Mouse (Mus musculus) spleen, postnatal 4 days (tissue): Measurements from ENCODE around the gene Nipal4.

ENCODE experiments used
- DNase-seq, 2 experiments: peaks; one replicate each; pipeline ENCODE4 v3.0.0; 2022; ENCODE audit warnings: low spot score in 2 of 2

Gene Nipal4

DNA sequence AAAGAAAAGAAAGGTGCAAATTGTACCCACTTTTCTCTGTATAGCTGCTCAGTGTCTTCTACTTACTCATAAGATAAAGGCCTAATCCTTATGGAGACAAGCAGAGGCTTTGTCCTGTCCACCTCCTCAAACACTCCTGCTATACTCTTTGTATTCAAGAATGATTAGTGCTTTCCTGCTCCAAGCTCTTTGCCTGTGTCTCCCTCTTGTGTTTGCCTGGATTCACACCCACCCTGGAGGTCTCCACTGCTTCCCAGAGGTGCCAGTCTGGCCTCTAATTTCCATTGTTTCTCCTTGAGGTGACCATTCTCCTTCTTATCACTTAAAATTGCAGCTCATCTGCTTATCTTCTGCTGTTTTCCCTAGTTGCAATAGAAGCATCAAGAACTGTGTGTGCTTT, 8.8 kb downstream of the Nipal4 start:
- DNase-seq: no peak

DNA sequence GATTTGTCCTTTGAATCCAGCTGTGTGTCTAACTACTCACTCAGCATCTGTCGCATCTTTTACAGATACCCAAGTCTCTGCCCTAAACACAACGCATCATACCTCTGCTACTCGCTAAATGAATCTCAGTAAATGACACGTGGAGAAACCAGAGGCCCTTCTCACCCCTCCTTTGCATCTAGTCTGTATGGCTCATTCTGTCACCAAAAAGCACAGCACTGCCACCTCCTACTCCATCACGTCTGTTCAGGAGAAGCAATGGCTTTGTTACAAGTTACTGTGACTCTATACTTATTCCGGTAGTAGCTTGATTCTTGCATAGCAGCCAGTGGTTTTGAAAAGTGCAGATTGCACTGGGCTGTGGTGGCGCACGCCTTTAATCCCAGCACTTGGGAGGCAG, 9.4 kb downstream of the Nipal4 start:
- DNase-seq: no peak

DNA sequence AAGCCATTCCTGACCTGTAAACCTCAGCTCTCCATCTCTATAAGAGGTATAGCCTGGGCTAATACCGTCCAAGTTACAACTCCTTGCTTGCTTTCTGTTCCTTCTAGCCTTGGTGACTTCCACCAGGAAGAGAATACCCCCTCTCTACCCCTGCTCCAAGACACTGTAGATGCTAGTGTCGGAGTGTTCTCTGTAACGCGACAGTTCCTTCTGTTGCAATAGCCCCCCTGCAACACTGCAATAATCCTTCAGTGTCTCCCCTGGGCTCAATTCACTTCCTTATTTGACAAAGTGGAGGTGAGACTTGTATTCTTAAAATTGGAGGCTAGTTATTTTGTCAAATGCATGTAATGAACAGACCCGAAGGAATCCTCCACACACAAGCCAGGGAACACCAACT, 19.7 kb downstream of the Nipal4 start:
- DNase-seq: no peak

DNA sequence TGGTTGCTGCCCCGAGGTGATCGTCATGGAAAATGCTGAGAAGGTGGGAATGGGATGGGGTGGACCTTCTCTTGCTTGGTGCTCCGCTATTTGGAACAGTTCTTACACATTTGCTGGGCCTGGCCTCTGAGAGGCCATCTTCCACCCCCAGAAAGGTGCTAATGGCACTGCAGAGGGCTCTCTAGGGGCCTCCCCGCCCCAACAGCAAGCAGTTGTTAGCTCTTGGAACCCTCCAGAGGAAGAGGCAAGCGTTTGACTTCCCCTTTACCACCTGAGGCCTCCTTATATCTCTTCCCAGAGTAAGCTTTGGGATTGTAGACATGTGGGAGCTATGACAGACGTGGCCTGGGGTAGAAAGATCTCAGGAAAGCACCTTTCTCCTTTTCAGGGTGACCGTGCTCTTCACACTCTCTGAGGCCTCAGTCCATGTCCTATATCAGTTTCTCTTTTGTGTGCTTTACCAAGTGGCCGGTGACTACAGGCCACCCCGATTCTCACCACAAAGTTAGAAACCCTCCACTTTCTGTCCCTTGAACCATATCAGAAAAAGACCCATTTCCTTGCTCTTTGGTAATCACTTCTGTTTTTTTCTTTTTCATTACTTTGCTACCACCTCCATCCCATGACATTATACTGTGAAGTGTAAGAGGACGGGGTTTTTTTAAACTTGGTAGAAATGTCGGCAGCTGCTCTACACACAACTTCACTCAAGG, 21.0 kb downstream of the Nipal4 start:
- DNase-seq: no peak

DNA sequence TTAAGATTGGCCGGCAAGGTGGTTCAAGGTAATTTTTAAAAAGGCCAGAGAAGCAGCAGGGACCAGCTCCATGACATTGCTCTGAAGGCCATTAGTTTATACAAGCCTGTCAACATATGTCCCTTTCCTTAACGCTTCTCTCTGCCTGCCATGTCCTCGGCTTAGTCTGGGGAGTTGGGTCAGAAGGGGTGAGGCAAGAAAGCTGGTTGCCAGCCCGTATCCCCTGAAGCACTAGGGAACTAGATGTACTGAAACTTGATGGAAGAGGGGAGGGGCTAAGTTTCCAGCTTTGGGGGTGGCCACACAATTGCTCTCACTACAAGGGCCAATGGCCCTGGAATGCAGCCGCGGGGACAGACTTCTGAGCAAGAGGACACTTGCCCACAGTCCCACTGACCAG, 23.0 kb downstream of the Nipal4 start:
- DNase-seq: no peak

DNA sequence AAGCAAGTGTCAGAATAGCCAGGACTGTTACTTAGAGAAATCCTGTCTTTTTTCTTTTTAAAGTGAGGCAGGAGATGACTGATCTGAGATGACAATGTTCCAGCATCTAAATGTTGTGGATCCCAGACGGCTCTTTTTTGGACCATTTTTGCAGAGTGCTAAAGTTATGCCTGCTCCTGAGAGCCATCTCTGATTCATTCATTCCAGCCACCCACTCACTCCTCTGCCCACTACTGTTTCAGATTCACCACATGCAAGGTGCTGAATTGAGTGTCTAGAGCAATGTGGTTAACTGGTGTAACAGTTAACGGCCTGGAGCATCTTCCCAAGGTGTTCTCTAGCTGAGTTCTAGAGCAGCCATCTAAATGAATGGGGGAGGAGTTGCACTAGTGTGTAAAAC, 31.4 kb downstream of the Nipal4 start:
- no peak for DNase-seq

DNA sequence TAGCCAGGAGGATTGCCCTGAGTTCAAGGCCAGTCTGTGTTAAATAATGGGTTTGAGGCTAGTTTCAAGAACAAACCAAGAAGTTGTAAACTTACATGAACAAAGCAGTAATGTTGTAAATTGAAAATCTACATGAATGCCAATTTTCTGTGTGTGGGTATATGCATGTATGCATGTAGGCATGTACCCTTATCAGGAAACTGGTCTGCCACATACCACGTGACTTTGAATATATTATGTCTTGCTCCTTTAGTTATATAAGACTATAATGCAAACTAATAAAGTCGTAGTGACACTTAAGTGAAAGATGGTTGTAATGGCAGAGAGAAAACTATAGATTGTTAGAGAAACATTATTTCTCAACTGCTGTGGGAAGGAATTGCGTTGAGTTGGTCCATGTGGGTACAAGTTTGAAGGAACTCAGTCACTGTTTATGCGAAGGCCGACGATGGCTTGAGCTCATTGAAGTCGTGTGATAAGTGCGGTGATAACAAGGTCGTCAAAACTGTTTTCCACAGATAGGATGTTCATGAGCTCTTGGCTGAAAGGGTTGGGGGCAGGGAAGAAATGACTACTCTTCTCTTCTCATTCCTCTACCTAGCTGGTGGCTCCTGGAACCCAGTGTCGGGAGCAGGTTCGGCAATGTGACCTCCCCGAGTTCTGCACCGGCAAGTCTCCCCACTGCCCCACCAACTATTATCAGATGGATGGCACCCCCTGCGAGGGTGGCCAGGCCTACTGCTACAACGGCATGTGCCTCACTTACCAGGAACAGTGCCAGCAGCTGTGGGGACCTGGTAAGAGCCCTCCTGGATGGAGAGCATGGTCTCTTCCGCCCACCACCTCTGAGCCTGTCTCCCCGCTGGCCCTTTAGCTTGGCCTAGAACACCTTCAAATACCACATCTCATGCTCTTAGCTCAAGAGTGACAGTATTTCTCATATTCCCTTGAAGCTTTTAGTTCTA, 35.0 kb downstream of the Nipal4 start:
- DNase-seq: no peak

DNA sequence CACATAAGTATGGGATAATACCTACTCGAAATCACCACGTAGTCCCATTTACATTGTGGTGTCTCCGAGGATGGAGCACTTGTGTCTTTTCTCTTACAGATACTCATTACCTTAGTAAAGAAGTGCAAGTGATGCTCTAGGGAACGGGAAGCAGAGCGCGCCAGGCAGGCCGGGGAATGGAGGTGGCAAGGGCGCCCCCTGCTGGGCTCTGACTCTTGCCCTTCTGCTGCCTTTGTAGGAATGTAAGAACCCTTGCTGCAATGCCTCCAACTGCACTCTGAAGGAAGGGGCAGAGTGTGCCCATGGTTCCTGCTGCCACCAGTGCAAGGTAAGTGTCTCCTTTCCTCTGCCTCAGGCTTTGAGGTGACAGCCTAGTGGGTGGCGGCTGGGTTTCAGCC, 37.8 kb downstream of the Nipal4 start:
- DNase-seq: peak; percentile 83 to 95

DNA sequence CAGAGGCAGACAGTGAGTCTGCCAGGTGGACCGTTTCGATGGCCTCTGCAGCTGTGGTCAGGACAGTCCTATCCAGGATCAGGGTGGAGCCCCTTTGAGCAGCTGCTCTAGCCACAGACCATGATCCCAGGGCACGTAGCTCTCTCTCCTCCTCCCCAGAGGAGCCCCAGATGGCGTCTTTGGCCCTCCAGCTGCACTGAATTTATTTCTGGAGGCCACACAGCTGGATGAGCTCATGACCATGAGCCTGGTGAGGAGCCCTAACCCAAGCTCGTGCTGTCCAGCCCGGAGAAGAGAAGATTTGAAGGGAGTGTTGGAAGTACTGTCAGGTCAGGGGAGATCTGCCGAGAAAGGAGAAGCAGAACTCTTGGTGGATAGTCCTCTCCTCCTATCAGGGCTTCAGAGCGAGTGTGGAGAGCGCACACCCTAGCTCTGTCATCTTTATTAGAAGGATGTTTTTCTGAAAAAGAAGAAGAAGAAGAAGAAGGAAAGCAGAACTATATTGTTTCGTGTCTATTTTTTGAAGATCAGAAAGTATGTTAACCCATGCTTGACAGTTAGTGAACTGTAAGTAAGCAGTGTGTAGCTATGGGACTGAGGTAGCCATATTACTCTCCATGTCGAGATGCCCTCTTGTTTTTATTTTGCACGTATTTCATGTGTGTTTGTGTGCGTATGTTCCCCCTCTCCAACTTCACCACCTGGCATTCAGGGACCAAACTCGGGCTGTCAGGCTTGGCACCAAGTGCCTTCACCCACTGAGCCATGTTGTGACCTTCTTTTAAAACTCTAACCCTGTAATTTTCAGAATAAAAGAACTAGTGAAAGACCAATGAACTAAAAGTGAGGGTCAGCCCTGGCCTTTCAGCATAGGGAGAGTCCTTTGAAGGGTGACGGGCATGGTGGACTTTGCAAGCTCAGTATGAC, 38.4 kb downstream of the Nipal4 start:
- peak; percentile 47 to 74 for DNase-seq

DNA sequence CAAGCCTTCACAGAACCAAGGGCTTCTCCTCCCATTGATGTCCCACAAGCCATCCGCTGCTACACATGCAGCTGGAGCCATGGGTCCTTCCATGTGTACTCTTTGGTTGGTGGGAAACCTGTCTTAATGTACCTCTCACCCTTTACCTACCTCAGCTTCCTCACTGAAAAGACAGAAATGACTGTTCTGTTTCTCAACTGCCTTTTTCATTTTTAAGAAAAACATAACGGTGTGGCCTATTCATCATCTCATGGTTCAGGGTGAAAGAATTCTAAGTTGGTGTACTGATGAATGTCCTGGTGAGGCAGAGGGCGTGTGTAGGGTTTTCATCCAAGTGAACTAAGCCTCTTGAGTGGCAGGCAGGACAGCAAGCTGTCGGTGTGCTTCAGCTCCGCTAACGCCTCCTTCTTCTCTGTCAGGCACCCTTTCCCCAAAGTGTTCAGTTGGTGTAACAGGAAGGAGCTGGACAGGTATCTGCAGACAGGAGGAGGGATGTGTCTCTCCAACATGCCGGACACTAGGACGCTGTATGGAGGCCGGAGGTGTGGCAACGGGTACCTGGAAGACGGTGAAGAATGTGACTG, 39.4 kb downstream of the Nipal4 start:
- DNase-seq: no peak

DNA sequence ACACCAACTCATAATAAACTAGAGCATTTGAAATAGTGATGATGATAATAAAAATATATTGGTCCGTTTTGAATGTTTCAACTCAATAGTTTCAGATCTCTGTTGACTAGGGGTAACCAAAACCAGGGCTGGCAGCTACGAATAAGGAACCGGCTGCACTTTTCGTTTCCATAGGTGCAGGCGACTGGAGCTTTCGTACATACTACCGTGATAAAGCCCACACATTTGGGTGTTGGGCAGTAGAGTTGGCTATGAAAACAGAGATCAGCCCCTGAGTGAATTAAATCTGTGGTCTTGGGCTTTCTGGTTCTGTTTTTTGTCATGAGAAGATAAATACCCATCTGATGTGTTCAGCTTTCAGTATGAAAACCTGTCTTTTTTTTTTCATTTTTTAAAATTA, 40.0 kb downstream of the Nipal4 start:
- no peak for DNase-seq

DNA sequence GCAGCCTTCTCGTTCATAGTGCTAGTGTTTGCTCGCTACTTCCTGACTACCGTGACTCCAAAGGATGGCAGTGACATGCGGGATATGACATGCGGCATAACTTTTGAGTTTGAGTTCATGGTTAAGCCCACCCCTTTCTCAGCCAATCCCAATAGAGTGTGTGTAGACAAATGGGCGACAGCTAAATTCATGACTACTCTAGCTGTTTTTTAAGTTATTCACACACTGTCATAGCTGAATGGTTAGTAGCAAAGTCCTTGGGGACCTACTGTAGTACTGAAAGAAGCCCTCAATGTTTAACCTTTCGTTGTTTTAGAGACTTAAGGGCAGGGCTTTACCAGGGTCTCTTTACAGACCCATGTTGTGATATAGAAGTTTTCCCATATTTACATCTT, 40.5 kb downstream of the Nipal4 start:
- no peak for DNase-seq

DNA sequence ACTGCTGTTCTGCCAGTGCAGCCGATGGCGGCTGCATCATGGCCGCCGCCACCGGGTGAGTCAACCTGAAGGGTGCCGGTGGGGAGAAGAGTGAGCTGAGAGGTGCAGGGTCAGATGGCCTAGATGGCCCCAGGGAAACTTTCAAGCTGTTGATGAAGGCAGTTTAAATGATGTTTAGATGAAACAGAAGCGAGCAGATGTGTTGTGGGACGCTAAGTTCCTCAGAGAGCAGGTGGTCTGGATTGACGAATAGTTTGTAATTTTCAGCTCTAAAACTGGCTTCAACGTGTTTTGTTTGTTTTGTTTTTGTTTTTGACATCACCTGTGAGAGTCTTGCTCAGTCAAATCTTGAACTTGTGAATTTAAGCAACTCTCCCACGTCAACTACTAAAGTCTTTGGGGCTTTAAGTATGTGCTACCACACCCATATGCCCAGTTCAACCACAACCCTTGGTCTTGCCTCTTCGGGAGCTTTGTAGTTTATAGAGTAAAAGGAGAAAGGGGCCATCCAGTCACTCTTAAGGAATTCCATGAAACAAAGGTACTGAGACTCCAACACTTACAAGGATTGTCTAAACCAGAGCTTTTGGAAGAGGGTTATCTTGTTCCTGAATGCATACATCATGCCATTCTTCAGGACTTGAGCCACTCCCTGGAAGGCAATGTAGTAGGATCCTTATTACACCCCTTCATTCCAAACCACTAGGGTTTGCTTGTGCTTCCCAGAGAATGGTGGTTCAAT, 41.0 kb downstream of the Nipal4 start:
- no peak for DNase-seq

DNA sequence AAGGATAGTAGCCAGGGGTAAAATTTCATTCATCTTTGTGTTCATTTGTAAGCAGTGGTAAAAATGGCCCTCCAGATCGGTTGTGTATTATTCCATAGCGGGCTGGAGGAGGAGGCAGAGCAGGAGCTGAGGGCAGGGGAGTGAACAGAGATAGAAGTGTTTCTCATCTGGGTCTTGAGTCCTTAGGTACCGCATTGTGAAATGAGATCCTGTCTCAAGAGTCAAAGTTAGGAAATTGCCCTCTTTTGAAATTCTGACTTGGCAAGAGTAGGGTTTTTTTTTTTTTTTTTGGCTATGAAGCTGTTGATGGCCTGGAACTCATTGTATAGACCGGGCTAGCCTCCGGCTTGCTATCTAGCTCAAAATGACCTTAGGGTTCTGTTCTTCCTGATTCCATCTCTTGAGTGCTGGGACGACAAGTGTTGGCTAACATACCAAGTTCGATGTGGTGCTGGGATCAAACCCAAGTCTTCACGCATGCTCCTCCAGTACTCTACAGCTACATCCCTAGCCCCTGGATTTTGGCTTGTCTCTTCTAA, 42.9 kb downstream of the Nipal4 start:
- no peak for DNase-seq

DNA sequence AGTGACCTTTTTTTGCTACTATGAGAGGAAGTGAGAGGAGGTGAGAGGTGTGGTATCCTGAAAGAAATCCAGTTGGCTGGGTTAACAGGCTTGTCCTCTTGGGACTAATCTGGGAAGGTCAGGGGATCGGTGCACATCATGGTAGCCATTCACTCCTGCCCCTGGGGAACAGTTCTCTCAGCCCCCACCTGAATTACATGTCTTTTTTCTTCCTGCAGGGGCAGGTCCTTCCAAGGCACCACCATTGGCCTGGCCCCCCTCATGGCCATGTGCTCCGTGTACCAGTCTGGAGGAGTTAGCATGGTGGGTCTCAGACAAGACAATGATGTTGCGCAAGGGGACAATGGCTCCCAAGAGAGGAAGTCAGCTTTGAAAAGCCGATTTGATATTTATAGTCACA, 43.4 kb downstream of the Nipal4 start:
- no peak for DNase-seq

DNA sequence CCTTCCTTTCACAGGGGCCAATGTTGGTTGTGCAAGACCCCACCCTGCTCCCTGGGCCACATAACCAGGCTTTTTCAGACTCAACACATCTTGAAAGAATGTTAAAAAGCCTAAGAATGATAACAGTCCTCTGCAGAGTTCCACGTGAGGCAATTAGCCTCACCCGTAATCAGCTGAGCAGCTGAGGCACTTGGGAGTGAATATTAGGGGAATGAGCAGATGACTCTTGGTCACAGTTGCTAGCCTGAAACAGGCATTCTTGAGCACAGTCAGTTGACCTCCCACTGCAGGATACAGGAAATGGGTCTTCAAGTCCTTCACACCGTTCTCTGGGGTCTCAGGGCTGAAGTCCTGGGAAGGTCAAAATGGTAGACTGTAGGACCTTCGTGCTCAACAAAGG, 44.6 kb downstream of the Nipal4 start:
- no peak for DNase-seq

DNA sequence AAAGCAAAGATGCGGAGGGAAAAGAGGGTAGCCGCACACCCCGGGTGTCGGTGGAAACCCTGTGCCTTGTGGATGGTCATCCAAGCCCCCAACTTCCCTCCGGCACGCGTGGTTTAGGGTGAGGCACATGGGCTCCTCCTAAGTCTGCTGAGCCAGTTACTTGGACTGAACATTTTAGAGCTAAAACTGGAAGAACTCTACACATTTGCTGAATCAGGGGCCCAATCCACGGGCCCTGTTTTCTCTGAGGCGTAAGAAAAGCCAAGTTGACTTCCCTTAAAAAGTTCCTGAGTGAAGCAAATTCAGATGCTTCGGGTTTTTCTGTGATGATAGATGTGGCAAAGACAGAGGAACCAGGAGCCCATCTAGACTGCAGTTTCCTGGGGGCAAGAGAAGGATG, 46.2 kb downstream of the Nipal4 start:
- no peak for DNase-seq

DNA sequence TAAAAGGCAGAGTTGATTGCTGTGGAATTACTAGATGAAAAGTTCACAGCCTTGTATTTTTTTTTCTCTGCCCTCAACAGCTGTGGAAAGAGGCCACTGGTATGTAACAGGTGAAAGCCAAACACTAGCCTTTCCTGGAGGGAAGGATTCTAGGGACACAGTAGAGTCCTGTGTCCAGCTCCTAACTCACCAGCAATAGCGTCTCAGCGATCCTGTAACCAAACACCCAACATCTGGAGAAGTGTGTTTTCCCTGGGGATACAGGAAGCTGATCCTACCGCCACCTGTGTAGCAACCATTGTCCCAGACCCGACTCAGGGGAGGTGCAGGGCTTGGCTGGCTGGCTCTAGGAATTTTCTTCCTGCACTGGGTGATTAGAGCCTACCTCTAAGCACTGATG, 46.7 kb downstream of the Nipal4 start:
- no peak for DNase-seq

DNA sequence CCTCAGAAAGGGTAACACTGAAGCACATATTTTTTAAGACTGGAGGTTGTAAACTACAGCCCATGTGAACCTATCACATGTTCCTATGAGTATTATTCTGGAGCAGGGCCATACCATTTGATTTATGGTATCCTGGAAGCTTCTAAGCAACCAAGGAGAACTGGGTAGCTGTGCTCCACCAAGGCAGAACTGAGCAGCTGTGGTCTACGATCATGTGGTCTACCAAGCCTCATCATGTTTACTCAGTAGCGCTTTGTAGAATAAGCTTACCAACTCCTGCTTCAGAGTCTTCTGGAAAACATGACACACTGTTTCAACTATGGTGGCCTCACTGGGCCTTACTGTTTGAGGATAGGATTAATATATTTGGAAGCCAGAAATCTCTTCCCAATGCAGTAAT, 49.8 kb downstream of the Nipal4 start:
- no peak for DNase-seq

DNA sequence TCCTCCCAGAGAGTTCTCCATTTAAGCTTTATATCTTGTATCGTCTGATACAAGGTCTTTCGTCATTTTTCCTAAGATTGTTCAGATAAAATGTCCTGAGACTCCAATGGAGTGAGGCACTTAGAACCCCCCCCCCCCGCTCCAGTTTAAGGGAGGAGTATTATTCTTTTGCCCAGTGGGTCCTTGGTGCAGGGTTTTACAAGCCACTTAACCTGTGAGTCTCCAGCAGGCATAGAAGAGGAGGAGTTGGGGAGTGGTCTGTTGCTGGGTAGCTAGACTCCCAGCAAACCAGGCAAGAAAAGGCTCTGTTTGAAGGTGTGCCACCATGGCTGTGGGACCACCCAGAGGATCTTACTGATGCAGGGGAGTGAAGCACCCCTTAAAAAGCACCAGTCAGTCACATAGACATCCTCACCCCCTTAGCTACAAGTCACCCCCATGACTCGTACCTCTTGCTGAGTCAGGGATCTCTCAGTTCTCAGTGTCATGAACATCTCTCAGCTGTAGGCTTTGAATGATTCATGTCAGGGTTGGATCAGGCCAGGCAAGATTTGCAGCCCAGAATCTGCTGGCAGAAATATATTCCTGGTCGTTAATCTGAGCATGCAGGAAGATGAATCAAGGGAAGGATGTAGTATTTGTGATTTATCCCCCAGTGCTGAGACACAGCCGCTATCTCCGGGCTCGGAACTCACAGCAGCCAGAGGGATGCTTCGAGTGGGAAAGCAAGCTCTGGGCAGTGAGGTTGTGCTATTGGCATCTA, 50.7 kb downstream of the Nipal4 start:
- DNase-seq: no peak
